Mouse (Mus musculus) liver, embryonic 14.5 days (tissue): ENCODE results near the gene Msh5.

Source experiments
- CTCF ChIP-seq: IDR thresholded peaks from 2 replicates; pipeline ENCODE4 v1.5.1; 2016; ENCODE audit warnings: antibody characterized with exemption, low read depth, control low read depth
- EP300 ChIP-seq: IDR thresholded peaks from 2 replicates; pipeline ENCODE4 v1.6.1; 2016; ENCODE audit warnings: antibody characterized with exemption, low read depth

DNA sequence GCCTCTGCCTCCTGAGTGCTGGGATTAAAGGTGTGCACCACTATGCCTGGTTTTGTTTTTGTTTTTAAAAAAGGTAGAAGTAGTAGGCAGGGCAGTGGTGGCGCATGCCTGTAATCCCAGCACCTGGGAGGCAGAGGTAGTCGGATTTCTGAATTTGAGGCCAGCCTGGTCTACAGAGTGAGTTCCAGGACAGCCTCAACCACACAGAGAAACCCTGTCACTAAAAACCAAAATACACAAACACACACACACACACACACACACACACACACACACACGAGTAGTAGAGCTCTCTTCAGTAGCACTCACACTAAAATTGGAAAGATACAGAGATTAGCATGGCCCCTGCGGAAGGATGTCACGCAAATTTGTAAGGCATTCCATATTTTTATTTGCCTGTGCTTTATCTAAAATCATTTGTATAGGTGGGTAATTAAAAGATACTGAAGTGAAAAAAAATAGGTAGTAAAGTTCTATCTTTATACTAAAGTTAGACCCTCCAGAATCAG lies 2.4 kb upstream of the Msh5 start:
- TF ChIP-seq EP300, result no peak
- TF ChIP-seq CTCF, result no peak
